Mouse (Mus musculus) brain, embryonic 14.5 days (tissue): ENCODE measurements around the gene Reln.

Source experiments
- CTCF ChIP-seq: fragments of 200-500 bp; IDR thresholded peaks from 2 replicates; pipeline ENCODE4 v1.5.1; 2012; ENCODE audit warnings: inconsistent platforms, mild to moderate bottlenecking, moderate library complexity, borderline replicate concordance; ENCODE audit not compliant: insufficient read depth, insufficient read length; ENCODE audit errors: extremely low read depth
- POLR2A ChIP-seq: fragments of 200-500 bp; IDR thresholded peaks from 2 replicates; pipeline ENCODE4 v1.6.1; 2012; ENCODE audit warnings: mild to moderate bottlenecking, inconsistent platforms, borderline replicate concordance; ENCODE audit not compliant: poor library complexity, insufficient read depth, insufficient read length, severe bottlenecking; ENCODE audit errors: extremely low read depth

DNA sequence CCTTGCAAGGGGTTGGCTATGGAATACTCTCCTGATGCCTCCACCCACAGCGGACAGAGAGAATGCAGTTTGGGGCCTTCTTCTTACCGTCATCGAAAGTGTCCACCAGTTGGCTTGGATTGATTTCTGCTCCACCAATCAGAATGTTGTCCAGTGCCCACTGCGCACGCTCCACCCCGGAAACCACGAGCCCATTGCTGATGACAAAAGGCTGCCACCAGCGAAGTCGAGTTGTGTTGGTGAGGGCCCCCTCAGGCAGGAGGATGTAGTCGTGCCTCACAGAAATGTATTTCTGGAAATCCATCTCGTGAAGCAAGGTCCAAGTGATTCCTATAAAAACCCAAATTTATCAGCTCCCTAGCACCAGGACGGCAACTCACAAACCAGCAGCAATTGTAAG, 433.8 kb downstream of the Reln start:
- TF ChIP-seq CTCF: no peak
- TF ChIP-seq POLR2A: no peak
